ENCODE assay signal across 8 mouse cellular contexts in genomic region chr17:23546333-23546701, GRCm38 (mm10). TPM values are rescaled to one million over a fixed set of nuclear protein-coding genes. Genes with fewer than 3 reads are reported as not detected.
DNase-seq lines count a peak whose midpoint lies in the region; ATAC-seq and TF ChIP-seq lines count a peak whose summit lies in the region.

No protein-coding gene starts in this region.

- no peaks in the 10 kb centered on the region for H3K9me3 ChIP-seq in heart, embryonic 13.5 days
- no peaks in the 10 kb centered on the region for H3K9me3 ChIP-seq in neural tube, embryonic 13.5 days

- H3K9ac ChIP-seq in heart, embryonic 13.5 days = peak overlapping the region; percentile 90
- peak overlapping the region; percentile 71 for H3K9ac ChIP-seq in neural tube, embryonic 13.5 days

- peak overlapping the region; percentile 71 for H3K4me2 ChIP-seq in heart, embryonic 13.5 days
- peak overlapping the region; percentile 59 for H3K4me2 ChIP-seq in neural tube, embryonic 13.5 days

- TF ChIP-seq POLR2A in thymus, adult 2 months (IDR thresholded peaks at IDR 0.05; ENCODE audit: control insufficient read depth, extremely low read depth, insufficient read depth, low read length, poor library complexity) = no peak

- under 1% methylated on average over 20 of the region's 20 CpGs for WGBS in heart, embryonic 13.5 days
- WGBS in neural tube, embryonic 13.5 days = under 1% methylated on average over 20 of the region's 20 CpGs
- WGBS in thymus, adult 2 months = 3% methylated on average over 20 of the region's 20 CpGs

- H3K4me1 ChIP-seq in heart, embryonic 13.5 days = peaks cover 32% of the 10 kb centered on the region
- peaks cover 26% of the 10 kb centered on the region for H3K4me1 ChIP-seq in neural tube, embryonic 13.5 days (replicated peaks)
- peaks cover 14% of the 10 kb centered on the region for H3K4me1 ChIP-seq in thymus, adult 2 months (replicated peaks; ENCODE audit: control insufficient read depth, insufficient read depth, low read length)

- no peak for TF ChIP-seq CTCF in thymus, adult 2 months (IDR thresholded peaks at IDR 0.05; ENCODE audit: borderline replicate concordance, control insufficient read depth, extremely low read depth, insufficient read depth, low read length, poor library complexity)

- H3K27ac ChIP-seq in heart, embryonic 13.5 days (replicated peaks) = peak overlapping the region; percentile 82
- no peak overlapping the region for H3K27ac ChIP-seq in neural tube, embryonic 13.5 days (replicated peaks)
- peak overlapping the region; percentile 75; the same call in 1 of the 2 replicates for H3K27ac ChIP-seq in thymus, adult 2 months (ENCODE audit: control insufficient read depth, insufficient read depth, low read length)

- ATAC-seq in erythroblast, adult 5-6 weeks (replicated peaks; ENCODE audit: low FRiP score, poor library complexity, severe bottlenecking) = peak; percentile 24; the same call in 1 of the 2 replicates
- peak; percentile 15; the same call in 1 of the 2 replicates for ATAC-seq in heart, embryonic 13.5 days (ENCODE audit: extremely low read depth, insufficient number of reproducible peaks, low FRiP score, low TSS enrichment)
- peak; percentile 26; the same call in 1 of the 2 replicates for ATAC-seq in neural tube, embryonic 13.5 days (ENCODE audit: low read depth)

- no peaks in the 10 kb centered on the region for H3K36me3 ChIP-seq in heart, embryonic 13.5 days
- H3K36me3 ChIP-seq in neural tube, embryonic 13.5 days = no peaks in the 10 kb centered on the region
- H3K36me3 ChIP-seq in thymus, adult 2 months (ENCODE audit: control insufficient read depth, insufficient read depth, low read length) = no peaks in the 10 kb centered on the region

- H3K27me3 ChIP-seq in heart, embryonic 13.5 days (replicated peaks) = peaks cover 9% of the 10 kb centered on the region
- H3K27me3 ChIP-seq in neural tube, embryonic 13.5 days = peaks cover 18% of the 10 kb centered on the region
- H3K27me3 ChIP-seq in thymus, adult 2 months (ENCODE audit: control insufficient read depth, insufficient read depth, low read length) = no peaks in the 10 kb centered on the region

- H3K4me3 ChIP-seq in heart, embryonic 13.5 days = peak overlapping the region; percentile 86
- H3K4me3 ChIP-seq in neural tube, embryonic 13.5 days = peak overlapping the region; percentile 64
- peak overlapping the region; percentile 97 for H3K4me3 ChIP-seq in thymus, adult 2 months (ENCODE audit: control insufficient read depth, insufficient read depth, low read length)

- DNase-seq in CD8-positive naive resting alpha-beta T cell, adult 2 months (ENCODE audit: low read depth in 2 of 2, low spot score in 2 of 2) = peak; percentile 76 to 80
- DNase-seq in adrenal gland, postnatal 4 days (ENCODE audit: low spot score in 2 of 2) = peak; percentile 53 to 58
- DNase-seq in kidney, postnatal 36 days = peak; percentile 74 to 81
- DNase-seq in lung, adult 18-20 months = peak; percentile 80 to 82
- peak; percentile 75 for DNase-seq in thymus, adult 2 months

RNA-seq across cellular contexts. Expression of gene Zfp213, which starts 17.7 kb away (rescaled TPM):
- 10 to 100 TPM in 1 of 2 experiments, 1 to 10 TPM in 1; 8.5 to 11.5 TPM for total RNA-seq in adrenal gland, postnatal 4 days (2021)
- total RNA-seq in erythroblast, adult 5-6 weeks (2015; ENCODE audit: low replicate concordance) = 1.7 and 2.5 TPM in 2 replicates
- total RNA-seq in erythroblast, adult 5-6 weeks (2017; ENCODE audit: low replicate concordance) = 0.34 and 2.5 TPM in 2 replicates
- 12.7 and 13.3 TPM in 2 replicates for polyA plus RNA-seq in heart, embryonic 13.5 days (2015; fragmentation: Nextera tagmentation; extraction: Ambion mirVana)
- 17.4 and 17.8 TPM in 2 replicates for polyA plus RNA-seq in neural tube, embryonic 13.5 days (2015; fragmentation: Nextera tagmentation; extraction: Ambion mirVana)
- polyA plus RNA-seq in thymus, adult 2 months (2012; rRNA removed) = 23.5 and 24.4 TPM in 2 replicates

RNA-seq across cellular contexts. Expression of gene Zfp13, which starts 53.0 kb away (rescaled TPM):
- total RNA-seq in adrenal gland, postnatal 4 days (2021) = 10 to 100 TPM; 27.5 to 29.7 TPM
- not detected in 2 replicates for total RNA-seq in erythroblast, adult 5-6 weeks (2015; ENCODE audit: low replicate concordance)
- total RNA-seq in erythroblast, adult 5-6 weeks (2017; ENCODE audit: low replicate concordance) = not detected in 2 replicates
- polyA plus RNA-seq in heart, embryonic 13.5 days (2015; fragmentation: Nextera tagmentation; extraction: Ambion mirVana) = 9.2 and 9.3 TPM in 2 replicates
- 24.4 and 28.8 TPM in 2 replicates for polyA plus RNA-seq in neural tube, embryonic 13.5 days (2015; fragmentation: Nextera tagmentation; extraction: Ambion mirVana)
- polyA plus RNA-seq in thymus, adult 2 months (2012; rRNA removed) = 2.5 and 3.0 TPM in 2 replicates

RNA-seq across cellular contexts. Expression of gene Zscan10, which starts 54.3 kb away (rescaled TPM):
- not detected for total RNA-seq in adrenal gland, postnatal 4 days (2021)
- total RNA-seq in erythroblast, adult 5-6 weeks (2015; ENCODE audit: low replicate concordance) = not detected in 2 replicates
- total RNA-seq in erythroblast, adult 5-6 weeks (2017; ENCODE audit: low replicate concordance) = not detected in 2 replicates
- polyA plus RNA-seq in heart, embryonic 13.5 days (2015; fragmentation: Nextera tagmentation; extraction: Ambion mirVana) = not detected in 2 replicates
- not detected in 2 replicates for polyA plus RNA-seq in neural tube, embryonic 13.5 days (2015; fragmentation: Nextera tagmentation; extraction: Ambion mirVana)
- polyA plus RNA-seq in thymus, adult 2 months (2012; rRNA removed) = 0.18 and 0.20 TPM in 2 replicates
